Mouse (Mus musculus) thymus, adult 2 months (tissue): ENCODE data around the gene BC048671.

Source experiments
- CTCF ChIP-seq: fragments of 200-500 bp; IDR thresholded peaks from 2 replicates; pipeline ENCODE4 v1.5.1; 2012; ENCODE audit warnings: mild to moderate bottlenecking, control low read depth, low read length, moderate library complexity, borderline replicate concordance; ENCODE audit not compliant: control insufficient read depth, poor library complexity, insufficient read depth; ENCODE audit errors: extremely low read depth
- POLR2A ChIP-seq: fragments of 200-500 bp; IDR thresholded peaks from 2 replicates; pipeline ENCODE4 v1.6.1; 2012; ENCODE audit warnings: mild to moderate bottlenecking, low read length, control low read depth, moderate library complexity; ENCODE audit not compliant: control insufficient read depth, poor library complexity, insufficient read depth; ENCODE audit errors: extremely low read depth

GRCm38 (mm10) chr6:90321811-90322210, 20.8 kb downstream of the BC048671 start:
- no peak for TF ChIP-seq CTCF
- no peak for TF ChIP-seq POLR2A
